Mouse (Mus musculus): ENCODE measurements around the gene Cdip1. TPM values are rescaled to one million over a fixed set of nuclear protein-coding genes. Genes with fewer than 3 reads are reported as not detected.
"Not testable (repeated sequence)": the region's sequence is repeated elsewhere in the genome, so short reads cannot be mapped to it uniquely, and the experiment has no call there.

Gene Cdip1
- 100 to 1,000 TPM in 1 of 2 experiments, 10 to 100 TPM in 1; 96.3 to 105 TPM for total RNA-seq (2021)

DNA sequence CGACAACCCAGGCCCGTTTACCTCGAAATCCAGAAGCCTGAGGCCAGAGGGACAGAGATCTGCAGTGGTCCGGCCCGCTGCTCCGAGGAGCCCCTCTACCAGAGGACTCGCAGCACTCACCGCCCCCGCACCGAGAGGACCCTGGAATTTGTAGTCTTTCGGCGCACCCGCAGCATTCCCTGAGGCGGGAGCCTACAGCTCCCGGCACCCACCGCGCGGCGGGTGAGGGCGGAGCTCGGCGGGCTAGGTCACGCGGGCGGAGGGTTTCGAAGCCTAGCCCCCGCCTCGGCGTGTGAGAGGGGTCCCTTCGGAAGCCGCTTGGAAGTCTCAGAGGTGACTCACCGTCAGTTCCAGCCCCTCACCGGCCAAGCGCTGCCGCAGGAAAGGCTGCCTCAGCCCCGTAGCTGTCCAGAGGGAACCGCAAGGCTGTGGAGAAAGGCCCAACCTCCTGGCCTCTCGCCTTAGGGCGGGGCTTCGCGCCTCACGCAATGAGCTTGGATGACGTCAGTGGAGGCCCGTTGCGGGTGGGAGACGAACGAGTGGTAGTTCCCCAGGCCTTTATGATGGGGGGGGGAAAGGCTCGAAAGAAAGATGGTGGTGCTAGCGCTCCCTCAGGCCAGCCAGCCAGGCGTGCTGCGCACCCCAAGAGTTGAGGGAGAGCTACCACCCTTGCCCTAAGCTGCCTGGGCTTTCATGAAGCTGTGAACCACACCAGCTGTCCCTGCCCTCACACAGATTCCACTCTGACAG is at the start of gene Cdip1:
Gene Cdip1 (minus strand): TSS at position 483 of the 750 bp plus-strand sequence.
- DNase-seq: peak; percentile 95

DNA sequence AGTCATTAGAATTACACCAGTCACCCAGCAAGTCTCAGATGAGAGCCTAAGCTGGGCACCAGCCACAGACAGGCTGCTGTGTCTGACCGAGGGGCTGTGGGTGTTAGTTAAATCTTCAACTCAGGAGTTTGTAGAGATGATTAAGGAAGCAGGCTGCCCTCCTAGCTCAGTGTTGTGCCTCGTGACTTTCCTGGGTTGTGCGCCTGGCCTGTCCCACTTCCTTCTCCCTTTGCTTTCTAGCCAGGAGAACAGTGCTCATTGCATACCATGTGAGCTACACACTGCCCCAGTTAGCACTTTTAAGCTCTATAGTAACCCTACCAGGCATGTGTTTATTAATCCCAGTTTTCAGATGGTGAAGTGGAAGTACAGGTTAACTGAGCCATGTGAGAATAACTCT is 49.5 kb upstream of the Cdip1 start:
- no peak for DNase-seq

DNA sequence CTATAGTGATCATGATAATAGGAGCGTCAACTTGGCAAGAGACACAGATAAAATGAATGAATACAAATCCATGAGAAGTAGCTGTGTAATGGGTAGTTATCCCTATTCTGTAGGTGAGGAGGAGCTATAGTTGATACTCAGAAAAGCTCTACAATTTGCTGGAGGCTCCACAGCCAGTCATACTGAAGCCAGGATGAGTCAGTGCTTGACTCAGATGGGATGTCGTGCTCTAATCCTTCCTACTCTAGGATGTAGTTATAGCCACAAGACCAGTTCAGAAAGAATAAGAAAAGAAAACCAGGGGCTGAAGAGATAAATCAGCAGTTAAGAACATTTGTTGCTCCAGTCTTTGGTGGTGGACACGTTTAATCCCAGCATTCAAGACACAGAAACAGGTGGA is 47.5 kb upstream of the Cdip1 start:
- DNase-seq: no peak

DNA sequence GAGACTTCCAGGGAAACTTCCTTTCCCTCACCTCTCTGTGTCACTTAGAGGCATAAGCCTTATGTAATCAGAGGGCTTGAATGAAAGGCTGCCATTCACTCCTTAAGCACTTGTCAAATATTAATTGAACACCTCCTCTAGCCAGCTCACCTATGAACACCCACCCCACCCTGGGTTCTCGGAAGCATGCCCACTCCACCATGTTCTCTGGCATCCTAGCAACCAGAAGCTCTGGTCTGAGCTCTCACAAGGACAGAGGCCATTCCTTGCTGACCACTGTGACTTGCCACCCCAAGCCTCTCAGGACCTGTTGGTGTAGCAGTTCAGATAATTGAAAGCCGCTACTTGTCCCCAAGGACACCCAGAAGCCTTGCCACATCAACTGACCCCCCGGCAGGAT is 45.1 kb upstream of the Cdip1 start, which contains the start of gene 4930562C15Rik:
Gene 4930562C15Rik (plus strand): TSS at position 226 of the 400 bp plus-strand sequence.
- no peak for DNase-seq

DNA sequence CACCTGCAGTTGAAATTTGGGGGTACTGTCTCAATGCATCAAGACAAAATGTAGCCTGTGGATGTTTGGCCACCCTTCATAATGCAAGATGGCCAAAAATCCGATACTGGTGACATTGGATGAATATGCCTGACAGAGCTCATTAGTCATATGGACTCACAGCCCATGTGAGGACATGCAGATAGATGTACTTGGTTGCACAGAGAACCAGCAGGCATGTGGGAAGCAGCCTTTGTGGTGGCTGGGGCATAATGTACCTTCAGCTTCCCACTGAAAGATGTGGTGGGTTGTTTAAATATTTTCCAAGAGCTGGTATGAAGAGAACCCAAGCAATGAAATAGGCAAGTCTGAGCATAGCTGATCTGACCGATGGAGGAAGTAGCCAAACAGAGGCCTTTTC is 43.8 kb upstream of the Cdip1 start:
- no peak for DNase-seq

DNA sequence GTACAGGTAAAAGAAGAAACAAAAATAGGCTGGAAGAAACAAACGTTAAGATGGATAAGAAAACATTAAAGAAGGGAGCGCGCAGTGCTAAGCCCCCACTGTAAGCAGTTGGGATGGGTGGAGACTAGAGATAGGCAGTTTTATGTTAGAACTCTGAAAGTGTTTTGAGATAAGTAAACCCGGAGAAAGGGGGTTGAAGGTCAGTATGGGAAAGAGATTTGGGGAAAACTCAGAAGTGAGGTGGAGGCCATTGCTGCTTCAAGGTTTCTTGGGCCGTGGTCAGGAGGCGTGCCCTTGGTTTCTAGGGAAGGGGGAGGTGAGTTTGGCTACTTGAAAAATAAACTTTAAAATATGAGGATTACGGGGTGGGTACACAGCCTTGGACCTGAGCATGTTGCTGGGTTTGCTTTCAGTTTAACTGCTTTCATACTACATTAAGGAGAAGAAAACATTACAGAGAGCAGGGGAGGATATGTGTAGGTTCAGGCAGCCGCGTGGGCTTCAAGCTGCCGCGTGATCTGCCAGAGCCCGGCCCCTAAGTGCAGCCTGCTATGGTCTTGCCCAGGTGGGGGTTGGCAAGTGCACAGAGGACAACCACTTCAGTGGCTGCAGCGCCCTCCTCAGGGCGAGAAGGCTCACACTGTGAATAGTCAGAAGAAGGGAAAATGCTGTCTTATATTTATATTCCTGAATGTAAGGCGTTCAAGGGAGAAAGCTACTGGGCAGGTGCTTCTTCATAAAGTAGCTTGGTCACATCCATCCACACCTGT is 41.7 kb upstream of the Cdip1 start:
- DNase-seq: peak; percentile 27

DNA sequence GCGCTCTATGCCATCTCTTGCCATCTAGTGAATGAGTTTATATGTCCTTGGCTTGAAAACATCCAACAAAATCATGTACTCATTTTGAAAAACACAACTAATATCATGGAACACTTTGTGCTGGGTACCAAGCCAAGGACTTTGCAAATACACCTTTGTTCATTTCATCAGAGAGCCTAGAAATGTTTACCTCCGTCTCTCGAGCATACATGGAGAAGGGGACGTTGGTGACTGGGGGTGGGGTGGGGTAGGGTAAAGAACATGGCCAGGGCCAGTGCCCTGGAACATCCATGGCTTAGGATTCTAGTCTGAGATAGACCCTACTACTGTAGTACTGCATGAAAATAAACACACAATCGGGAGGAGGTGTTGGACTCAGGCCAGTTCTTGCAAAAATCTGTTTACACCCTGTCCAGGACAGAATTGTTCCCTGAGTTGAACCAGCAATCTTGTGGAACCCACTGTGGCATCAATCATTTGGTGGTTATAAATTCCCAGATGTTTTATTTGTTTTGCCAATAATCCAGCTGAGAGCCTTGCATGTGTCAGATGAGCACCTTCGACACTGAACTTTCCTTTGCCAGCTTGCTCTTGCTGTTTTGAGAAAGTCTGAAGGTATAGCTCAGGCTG is 39.3 kb upstream of the Cdip1 start:
- DNase-seq: no peak

DNA sequence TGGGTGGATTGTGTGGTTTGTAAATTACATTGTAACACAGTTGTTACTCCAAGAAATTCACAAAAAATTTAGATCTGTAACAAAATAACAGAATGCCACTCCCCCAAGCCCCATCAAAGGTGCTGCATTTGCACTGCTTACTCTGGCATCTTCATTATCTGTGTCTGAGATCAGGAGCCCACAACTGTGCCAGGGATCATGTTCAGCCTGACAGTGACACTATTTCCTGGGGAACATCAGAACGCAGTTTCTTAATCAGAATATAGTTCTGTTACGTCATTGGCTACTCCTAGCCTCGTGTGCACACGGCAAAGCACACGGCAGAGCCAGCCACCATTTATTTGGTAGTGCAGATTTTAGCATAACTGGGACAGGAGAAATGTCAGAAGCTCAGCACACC is 37.5 kb upstream of the Cdip1 start:
- no peak for DNase-seq

DNA sequence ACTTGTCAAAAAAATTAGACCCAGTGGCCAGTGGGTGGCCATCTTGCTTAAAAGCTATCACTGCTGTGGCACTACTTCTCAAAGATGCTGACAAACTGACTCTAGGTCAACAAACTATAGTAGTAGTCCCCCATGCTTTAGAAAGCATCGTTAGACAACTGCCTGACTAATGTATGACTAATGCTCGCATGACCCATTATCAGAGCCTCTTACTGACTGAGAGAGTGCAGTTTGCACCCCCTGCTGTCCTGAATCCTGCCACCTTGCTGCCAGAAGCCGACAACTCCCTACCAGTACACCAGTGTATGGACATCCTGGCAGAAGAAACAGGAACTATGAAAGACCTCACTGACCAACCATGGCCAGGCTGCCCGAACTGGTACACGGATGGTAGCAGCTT is 34.4 kb upstream of the Cdip1 start:
- DNase-seq: not testable (repeated sequence)

DNA sequence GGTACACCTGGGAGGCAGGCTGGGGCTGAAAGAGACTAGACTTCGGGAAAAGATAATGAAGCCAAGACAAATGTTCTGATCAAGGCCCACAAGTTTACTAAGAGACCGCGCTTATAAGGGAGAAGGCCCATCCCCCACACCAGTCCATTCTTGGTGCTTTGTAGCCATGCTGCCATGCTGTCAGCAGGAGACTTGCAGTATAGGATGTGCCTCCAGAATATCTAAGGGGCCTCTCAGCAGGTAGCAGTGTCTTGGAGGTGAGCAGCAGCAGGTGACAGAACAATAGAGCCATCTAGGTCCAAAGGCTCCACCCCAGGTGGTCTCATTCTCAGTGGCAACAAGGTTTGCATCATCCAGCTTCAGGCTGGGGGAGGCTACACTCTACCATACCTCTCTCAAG is 28.3 kb upstream of the Cdip1 start:
- DNase-seq: no peak

DNA sequence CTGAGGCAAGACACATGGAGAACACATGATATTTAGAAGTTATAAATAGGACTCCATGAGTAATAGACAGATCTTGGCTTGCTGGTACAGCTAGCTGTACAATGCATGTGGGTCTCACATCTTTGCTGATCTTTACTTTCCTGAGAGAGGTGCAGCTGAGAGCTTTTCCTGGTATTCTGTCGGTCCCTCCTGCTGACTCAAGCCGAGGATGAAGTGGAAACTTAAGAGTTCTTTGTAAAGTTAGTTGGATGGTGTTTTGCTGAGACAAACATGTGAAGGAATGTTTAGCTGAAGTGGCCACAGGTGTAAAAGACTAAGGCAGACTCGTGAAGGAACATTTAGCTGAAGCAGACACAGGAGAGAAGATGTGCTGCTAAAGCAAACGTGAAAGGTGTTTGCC is 6.5 kb upstream of the Cdip1 start:
- no peak for DNase-seq

DNA sequence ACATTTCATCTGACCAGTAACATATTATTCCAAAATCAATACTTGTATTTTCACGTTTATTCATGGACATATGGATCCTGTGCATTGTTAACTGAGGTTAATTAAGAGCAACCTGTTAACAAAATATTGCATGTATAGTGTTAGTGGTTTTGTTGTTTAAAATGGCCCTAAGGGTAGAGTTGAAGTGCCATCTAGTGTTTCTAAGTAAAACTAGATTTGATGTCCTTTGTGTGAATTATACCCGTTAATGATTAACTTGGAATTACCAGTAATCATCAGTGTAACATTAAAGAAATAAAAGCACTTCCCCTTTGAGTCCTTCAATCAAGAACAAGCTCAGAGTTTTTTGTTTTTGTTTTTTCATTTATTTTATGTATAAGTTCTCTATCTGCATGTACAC is 1.2 kb upstream of the Cdip1 start:
- no peak for DNase-seq

DNA sequence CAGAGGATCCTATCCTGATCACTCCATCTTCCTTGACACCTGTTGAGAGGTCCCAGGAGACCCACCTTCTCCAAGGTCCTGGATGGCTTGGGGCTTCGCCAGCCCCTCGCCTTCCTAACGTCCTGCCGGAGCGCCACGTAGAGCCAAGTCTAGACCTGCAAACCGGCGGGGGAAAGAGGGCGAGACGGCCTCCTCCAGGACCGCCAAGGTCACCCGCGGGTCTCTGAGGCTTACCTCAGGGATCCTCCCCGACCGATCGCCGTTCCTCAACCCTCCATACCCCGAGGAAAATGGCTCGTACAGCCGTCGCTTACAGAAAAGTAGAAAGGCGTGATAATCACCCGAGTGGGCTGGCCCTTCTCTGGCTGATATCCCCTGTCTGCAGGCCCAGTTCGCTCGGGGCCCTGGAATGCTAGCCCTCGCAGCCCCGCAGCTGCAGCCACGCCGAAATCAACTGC is 752 bp downstream of the Cdip1 start:
- peak; percentile 52 for DNase-seq

DNA sequence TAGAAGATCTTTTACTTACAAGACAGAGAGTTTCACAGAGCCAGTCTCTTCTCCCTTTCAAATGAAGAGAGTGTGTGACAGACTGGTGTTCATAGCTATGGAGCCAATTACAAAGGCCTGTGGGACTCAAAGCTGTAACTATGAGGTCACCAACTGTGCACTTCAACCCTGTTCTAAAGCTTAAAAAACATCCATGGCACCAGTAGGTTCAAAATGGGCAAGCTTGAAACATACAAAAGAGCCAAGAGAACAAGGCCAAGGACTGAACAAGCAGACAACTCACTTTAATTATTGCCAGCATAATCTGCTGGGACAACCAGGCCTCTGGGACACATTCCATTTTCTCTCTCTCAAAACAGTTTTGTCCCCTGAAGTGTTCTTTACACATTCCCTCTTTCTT is 1.9 kb downstream of the Cdip1 start:
- no peak for DNase-seq

DNA sequence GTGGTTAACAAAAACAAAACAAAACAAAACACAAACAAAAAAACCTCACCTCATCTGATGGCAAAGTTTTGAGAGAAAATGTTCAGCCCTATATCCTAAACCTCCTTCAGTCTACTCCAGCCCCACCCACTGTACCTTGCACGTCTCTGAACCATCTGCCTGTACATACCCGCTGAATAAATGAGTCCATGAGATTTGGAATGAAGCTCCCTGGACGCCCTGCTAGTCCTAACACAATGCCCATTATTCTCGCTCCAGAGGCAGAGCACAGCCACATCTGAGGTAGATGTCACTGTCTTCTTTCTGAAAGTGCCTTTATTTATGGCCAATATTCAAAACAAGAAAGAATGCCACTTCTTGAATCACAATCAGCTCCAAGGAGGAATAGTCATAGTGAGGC is 4.4 kb downstream of the Cdip1 start:
- DNase-seq: no peak

DNA sequence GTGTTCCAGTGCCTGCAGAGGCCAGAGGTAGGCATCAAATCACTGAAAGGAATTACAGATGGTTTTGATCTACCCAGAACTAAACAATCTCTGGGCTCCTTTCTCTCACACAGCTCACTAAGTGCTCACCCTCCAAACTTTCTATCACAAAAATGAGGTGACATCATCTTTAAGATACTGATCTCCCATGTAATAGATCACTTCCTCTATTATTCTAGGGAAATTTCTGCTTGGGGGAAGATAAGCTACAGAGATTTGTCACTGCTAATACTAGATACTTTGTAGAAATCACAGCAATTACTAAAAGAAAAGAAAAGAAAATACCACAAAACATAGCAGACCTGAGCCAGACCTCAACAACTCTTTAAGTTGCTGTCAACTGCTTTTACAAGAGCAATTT is 7.6 kb downstream of the Cdip1 start:
- no peak for DNase-seq

DNA sequence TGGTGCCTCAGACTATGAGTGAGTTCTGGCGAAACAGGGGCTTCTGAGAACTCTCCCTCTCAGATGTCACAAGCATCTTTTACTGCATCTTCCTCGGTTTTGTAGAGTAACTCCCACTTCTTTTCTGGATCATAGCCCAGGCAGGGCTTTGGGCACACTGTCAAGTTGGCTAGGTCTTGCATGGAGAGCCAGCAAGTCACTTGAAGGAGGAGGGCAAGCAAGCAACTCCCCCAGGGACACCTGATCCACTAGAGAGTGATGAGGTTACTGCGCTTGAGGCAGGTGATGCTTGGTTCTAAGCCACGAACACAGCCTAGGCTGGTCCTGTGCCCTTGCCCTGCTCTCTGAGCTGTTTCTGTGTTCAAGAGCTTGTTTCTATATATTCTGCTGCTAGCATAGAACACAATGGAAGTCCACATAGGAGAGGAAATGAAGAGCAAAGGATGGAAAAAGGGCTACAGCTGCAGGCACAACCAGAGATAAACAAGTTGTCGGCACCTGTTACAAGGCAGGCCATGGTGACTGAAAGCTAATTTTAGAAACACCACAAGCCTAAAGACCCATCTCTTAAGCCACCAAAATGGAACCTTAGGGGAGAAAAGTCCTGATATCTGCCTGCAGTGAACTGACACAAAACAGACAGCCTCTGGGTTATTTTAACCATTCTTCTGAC is 8.4 kb downstream of the Cdip1 start:
- DNase-seq: peak; percentile 80

DNA sequence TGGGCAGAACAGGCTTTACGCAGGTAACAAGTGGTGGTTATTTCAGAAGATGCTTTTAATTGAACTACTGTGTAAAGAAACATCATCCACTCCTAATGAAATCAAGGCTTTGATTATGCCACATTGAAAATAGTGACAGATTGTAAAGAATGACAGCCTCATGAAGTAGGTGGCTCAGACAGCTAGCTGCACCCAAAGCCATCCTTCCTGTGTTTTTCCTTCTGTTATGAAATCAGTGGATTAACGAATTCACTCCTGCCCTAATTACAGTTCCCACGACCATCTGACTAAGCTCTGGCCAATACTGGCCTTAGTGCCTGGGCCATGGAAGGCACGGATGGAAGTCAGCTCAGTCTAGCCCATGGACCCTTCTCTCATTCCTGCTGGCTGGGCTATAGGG is 11.2 kb downstream of the Cdip1 start:
- DNase-seq: no peak

DNA sequence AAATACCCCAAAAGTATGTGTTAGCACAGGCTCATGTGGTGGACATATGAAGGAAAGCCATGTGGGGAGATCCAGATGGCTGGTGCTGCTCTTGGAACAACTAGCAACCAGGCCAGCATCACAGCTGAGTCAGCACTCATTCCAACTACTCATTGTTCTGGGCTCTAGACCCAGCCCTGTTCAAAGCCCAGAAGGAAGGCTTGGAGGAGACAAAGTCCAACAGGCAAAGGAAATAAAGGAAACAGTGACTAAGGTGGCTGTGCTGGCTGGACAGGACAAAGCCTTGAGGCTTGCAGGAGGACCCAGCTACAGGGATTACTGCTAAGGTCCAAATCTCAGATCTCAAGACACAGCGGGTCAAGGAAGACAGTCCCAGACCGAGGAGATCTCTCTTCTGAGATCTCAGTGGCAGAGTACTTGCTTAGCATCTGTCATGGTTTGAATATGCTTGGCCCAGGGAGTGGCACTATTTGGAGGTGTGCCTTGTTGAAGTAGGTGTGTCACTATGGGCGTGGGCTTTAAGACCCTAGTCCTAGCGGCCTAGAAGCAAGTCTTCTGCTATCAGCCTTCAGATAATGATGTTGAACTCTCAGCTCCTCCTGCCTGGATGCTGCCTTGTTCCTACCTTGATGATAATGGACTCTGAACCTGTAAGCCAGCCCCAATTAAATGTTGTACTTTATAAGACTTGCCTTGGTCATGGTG is 12.0 kb downstream of the Cdip1 start:
- no peak for DNase-seq

DNA sequence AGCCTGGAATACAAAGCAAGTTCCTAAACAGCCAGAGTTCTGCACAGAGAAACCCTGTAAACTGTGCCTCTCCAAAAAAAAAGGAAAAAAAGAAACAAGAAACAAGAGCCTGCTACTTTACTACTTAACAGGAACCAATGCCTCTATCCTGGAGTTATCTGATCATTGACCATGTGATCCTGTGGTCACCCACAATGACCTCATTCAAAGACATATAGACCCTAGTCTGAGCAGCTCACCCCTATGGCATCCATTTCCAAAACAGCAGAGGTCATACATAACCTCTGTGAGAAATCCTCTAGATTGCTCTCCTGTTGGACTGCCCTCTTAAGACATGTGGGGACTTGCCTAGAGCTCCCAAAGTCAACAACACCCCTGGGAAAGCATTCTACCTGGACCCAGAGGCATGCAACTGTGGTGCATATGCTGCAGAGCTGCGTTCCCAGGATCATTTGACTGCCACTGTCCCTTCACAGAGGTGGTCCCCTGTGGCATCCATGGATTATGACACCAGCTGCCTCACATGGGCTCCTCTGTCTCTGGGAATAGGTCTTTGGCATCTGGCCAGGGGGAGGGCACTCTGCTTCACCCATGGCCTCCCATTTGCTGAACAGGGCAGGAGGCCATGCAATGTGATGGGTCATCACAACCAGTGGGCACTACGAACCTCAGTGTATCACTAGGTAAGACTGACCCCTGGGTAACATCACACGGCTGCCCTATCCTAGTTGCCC is 12.8 kb downstream of the Cdip1 start:
- no peak for DNase-seq

DNA sequence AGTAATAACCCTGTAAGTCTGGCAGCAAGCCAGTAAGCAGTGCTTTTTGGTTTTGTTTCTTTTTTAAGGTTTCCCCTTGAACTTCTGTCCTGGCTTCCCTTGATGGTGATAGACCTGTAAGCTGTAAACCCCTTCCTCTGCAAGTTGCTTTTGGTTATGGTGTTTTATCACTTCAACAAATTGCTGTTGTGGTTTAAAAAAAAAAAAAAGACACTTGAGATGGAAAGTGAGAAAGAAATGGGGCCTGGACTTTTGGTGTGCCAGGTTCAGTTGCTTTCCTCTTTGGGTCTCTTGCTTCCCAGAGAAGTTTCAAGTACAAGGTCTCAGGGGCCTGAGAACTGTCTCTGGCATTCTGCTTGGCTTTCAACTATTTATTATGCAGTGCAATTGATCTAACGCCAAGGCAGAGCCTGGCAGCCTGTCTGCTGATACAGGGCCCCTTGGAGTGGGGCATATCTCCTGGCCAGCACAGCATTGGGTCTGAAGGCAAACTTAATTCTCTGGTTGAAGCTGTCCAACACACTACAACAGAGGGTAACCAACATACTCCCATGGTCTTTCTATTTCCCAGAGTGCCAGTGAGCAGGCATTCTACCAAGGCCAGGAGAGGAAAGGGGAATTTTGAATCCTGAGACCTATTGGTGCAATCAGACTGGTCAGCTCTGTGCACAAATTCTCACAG is 16.7 kb downstream of the Cdip1 start:
- DNase-seq: no peak
